Mouse (Mus musculus) lung, embryonic 16.5 days (tissue): ENCODE data around the gene Bcar1. TPM values are rescaled to one million over a fixed set of nuclear protein-coding genes. Genes with fewer than 3 reads are reported as not detected.
A peak's percentile ranks its signal among the peaks of the same experiment; 100 is the strongest.

ENCODE experiments used
- ATAC-seq: fragments of 200-750 bp; cut with Nextera tagmentation; 2 replicates; pipeline ENCODE4 v1.8.0; 2017; ENCODE audit warnings: low read depth, mild to moderate bottlenecking, moderate library complexity
- H3K27ac ChIP-seq: fragments of 300-500 bp; sonication (generic); 2 replicates; pipeline ENCODE4 v1.5.1; 2014; ENCODE audit warnings: mild to moderate bottlenecking, control low read depth, low read length
- H3K27me3 ChIP-seq: fragments of 300-500 bp; sonication (generic); 2 replicates; pipeline ENCODE4 v1.6.1; 2014; ENCODE audit warnings: low read depth, low read length, mixed read lengths; ENCODE audit not compliant: control insufficient read depth, insufficient read depth
- H3K36me3 ChIP-seq: fragments of 300-500 bp; sonication (generic); 2 replicates; pipeline ENCODE4 v1.6.1; 2014; ENCODE audit warnings: low read length; ENCODE audit not compliant: control insufficient read depth, insufficient read depth
- H3K4me1 ChIP-seq: fragments of 300-500 bp; sonication (generic); replicated peaks from 2 replicates; pipeline ENCODE4 v1.6.1; 2014; ENCODE audit warnings: low read length, mixed read lengths; ENCODE audit not compliant: control insufficient read depth, insufficient read depth
- H3K4me2 ChIP-seq: fragments of 300-500 bp; sonication (generic); 2 replicates; pipeline ENCODE4 v1.6.1; 2014; ENCODE audit warnings: low read depth, low read length, control low read depth
- H3K4me3 ChIP-seq: fragments of 300-500 bp; sonication (generic); 2 replicates; pipeline ENCODE4 v1.5.1; 2014; ENCODE audit warnings: mild to moderate bottlenecking, low read length, control low read depth
- H3K9ac ChIP-seq: fragments of 300-500 bp; sonication (generic); 2 replicates; pipeline ENCODE4 v1.6.1; 2014; ENCODE audit warnings: low read length, control low read depth
- H3K9me3 ChIP-seq: fragments of 300-500 bp; sonication (generic); 2 replicates; pipeline ENCODE4 v1.6.1; 2016; ENCODE audit warnings: low read length; ENCODE audit not compliant: control insufficient read depth
- WGBS: fragments of 180-500 bp; shearing (Covaris S2); extraction: QIAGEN DNeasy Blood & Tissue Kit; methylation state at CpG from one replicate; pipeline ENCODE4 v1.1.7; 2014; 5-methylcytosine and 5-hydroxymethylcytosine counted together
- polyA plus RNA-seq: library from polyadenylated mRNA; unstranded; fragments of >200 nt; fragmentation: Nextera tagmentation; extraction: Ambion mirVana; gene quantifications from 2 replicates; pipeline ENCODE4 v1.2.1, GENCODE M21; 2015

Bcar1 gene
- polyA plus RNA-seq, 1 experiment from 2014 or later, result 52.1 TPM

DNA sequence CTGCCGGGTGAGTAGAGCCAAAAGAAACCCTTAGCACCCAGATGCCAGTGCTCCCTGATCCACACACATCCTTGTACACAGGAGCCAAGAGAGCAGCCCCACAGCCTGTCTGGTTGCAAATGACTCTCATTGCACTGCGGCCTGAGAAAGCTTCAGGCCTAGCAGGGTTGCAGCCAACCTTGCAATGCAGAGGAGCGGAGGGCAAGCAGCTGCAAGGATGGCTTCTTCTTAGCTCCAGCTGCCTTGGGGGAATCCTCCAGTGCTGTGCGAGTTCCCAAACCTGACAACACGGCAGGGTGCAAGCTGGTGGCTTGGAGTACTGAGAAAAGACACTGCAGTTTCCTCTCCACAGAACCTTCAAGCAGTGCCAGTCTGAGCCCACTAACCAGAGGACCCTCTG lies 15.1 kb downstream of the Bcar1 start:
- Histone ChIP-seq H3K27ac (no peak overlapping the region), H3K36me3 (no peaks in the 10 kb centered on the region), H3K27me3 (no peaks in the 10 kb centered on the region), H3K9me3 (no peaks in the 10 kb centered on the region), H3K9ac (0 out of 2 replicates have a peak overlapping the region, but pooled peaks have one; percentile 14), H3K4me2 (no peak overlapping the region), H3K4me1 (peaks cover 63% of the 10 kb centered on the region), H3K4me3 (no peak overlapping the region)
- WGBS, result 77% methylated on average over 5 of the region's 5 CpGs
- no peak for ATAC-seq

DNA sequence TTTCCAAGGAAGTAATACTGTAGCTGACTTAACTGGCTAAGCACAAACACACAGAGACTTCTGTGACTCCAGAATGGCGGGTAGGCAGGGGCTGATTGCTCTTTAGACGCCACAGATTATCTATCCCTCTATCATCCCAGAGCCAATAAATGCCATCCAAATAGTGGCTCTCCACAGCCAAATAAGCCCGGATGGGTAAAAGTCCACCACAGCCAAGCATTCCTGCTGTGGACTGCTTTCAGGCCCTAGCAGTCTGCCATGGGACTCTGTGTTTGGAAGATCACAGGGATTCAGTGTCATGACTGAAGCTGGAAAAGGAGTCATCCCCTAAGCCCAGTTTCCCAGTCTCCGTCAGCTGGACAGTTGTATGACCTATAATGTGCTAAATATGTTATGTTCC lies 16.1 kb downstream of the Bcar1 start:
- Histone ChIP-seq H3K36me3 (no peaks in the 10 kb centered on the region), H3K9ac (no peak overlapping the region), H3K27me3 (no peaks in the 10 kb centered on the region), H3K9me3 (no peaks in the 10 kb centered on the region), H3K4me2 (no peak overlapping the region), H3K4me3 (no peak overlapping the region), H3K27ac (0 out of 2 replicates have a peak overlapping the region, but pooled peaks have one; percentile 54), H3K4me1 (peaks cover 54% of the 10 kb centered on the region)
- WGBS, result 82% methylated on average over 4 of the region's 4 CpGs
- ATAC-seq, result no peak

DNA sequence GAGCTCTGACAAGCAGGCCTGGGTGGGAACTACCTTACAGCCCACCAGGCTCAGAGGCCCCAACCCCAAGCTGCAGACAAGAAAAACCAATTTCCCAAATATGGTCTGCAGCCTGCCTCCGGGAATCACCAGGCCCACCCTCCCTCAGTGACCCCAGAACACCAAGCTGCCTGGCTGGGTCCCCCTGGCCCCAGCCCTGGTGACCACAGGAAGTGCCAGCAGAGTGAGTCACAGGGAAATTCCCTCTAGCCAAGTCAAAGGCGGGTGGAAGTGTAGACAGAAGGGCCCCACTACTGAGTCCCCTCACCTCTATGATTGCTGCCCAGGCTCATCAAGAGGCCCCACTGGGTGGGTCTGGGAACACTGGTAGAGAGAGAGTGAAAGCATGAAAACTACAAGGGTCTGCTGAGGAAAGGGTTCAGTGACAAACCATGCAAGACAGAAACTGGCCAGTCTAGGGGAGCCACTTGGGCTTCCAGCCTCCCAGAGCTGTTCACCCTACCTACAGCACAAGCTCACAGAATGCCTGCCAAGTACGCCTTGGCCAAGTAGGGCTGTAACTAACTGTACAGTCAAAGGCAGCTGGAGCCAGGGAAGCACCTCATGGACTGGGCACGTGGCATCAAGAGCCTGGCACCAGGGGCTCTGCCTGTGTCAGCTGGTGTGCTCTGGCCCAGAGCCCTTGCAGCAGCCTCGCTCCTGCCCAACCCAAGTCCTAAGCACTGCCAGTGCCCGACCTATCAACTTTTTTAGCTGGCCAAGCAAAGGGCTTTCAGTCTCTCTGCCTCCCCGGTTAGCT lies 17.3 kb downstream of the Bcar1 start:
- no peak overlapping the region for H3K4me2 ChIP-seq
- H3K9ac ChIP-seq, result peak overlapping the region; percentile 14; the same call in 1 of the 2 replicates
- WGBS, result 41% methylated on average over 7 of the region's 7 CpGs
- peaks cover 49% of the 10 kb centered on the region for H3K4me1 ChIP-seq
- ATAC-seq, result peak; percentile 67
- no peaks in the 10 kb centered on the region for H3K36me3 ChIP-seq
- H3K27me3 ChIP-seq, result no peaks in the 10 kb centered on the region
- H3K9me3 ChIP-seq, result no peaks in the 10 kb centered on the region
- no peak overlapping the region for H3K4me3 ChIP-seq
- H3K27ac ChIP-seq, result peak overlapping the region; percentile 54

DNA sequence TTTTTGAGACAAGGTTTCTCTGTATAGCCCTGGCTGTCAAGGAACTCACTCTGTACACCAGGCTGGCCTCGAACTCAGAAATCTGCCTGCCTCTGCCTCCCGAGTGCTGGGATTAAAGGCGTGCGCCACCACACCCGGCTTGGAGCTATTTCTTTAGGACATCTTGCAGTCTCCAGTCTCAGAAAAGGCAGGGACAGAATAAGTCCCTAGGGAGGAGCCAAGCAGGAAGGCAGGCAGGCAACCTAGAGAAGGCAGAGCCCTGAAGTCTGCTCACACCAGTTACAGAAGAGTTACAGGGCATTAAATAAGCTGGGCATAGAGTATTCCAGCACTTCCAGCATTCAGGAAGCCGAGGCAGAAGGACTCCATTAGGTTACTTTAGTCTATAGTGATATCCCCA lies 18.3 kb downstream of the Bcar1 start:
- H3K27me3 ChIP-seq, result no peaks in the 10 kb centered on the region
- no peak overlapping the region for H3K9ac ChIP-seq
- 89% methylated on average over 6 of the region's 6 CpGs for whole genome bisulfite sequencing
- ATAC-seq, result no peak
- H3K4me3 ChIP-seq, result no peak overlapping the region
- peaks cover 40% of the 10 kb centered on the region for H3K4me1 ChIP-seq
- H3K36me3 ChIP-seq, result peaks cover 7% of the 10 kb centered on the region
- H3K9me3 ChIP-seq, result no peaks in the 10 kb centered on the region
- H3K27ac ChIP-seq, result no peak overlapping the region
- no peak overlapping the region for H3K4me2 ChIP-seq

DNA sequence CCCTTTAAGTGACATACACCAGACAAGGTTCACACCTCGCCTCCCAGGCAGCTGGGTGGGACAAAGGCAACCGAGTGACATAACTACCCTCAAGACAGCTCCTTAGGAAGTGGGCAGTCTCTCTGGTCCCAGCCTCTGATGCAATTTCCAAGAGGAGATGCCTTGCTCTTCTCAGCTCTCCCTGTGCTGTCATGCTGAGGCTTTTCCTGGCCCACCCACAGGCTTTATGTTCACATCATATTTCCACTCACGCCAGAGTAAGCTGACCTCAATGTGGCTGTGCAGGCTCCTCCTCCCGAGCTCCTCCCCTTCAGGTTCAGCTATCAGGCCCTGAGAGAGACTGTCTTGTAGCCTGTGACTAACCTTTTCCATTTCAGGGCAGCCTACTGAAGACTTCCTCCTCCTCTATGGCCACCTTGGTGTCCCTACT lies 23.5 kb downstream of the Bcar1 start:
- peak; percentile 61 for ATAC-seq
- H3K9ac ChIP-seq, result no peak overlapping the region; the same call in 1 of the 2 replicates
- no peaks in the 10 kb centered on the region for H3K27me3 ChIP-seq
- peaks cover 27% of the 10 kb centered on the region for H3K4me1 ChIP-seq
- H3K36me3 ChIP-seq, result peaks cover 19% of the 10 kb centered on the region
- peak overlapping the region; percentile 33; the same call in 1 of the 2 replicates for H3K27ac ChIP-seq
- H3K4me2 ChIP-seq, result no peak overlapping the region
- no peaks in the 10 kb centered on the region for H3K9me3 ChIP-seq
- 38% methylated on average over 4 of the region's 4 CpGs for WGBS
- H3K4me3 ChIP-seq, result no peak overlapping the region

DNA sequence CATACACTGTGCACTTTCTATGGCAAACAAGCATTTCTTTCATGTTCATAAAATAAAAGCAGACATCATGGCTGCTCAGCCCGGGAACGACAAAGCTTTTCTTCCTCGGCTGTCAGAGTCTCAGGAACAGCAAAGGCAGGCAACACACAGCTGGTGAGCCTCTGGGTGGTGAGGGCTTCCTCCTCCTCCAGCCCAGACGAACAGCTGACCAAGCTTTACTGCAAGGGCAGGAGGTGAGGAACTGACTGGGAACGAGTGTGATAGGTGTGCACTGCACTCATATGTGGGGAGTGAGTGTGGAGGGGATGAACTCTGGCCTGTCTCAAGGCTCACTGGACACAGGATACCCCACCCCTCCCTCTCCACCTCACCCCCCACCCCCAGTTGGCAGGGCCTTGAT lies 24.7 kb downstream of the Bcar1 start:
- Histone ChIP-seq H3K36me3 (peaks cover 29% of the 10 kb centered on the region), H3K4me1 (peaks cover 27% of the 10 kb centered on the region), H3K27ac (peak overlapping the region; percentile 21; the same call in 1 of the 2 replicates), H3K4me3 (no peak overlapping the region), H3K9ac (no peak overlapping the region), H3K27me3 (no peaks in the 10 kb centered on the region), H3K9me3 (no peaks in the 10 kb centered on the region), H3K4me2 (no peak overlapping the region)
- WGBS, result 55% methylated on average over 5 of the region's 5 CpGs
- no peak for ATAC-seq

DNA sequence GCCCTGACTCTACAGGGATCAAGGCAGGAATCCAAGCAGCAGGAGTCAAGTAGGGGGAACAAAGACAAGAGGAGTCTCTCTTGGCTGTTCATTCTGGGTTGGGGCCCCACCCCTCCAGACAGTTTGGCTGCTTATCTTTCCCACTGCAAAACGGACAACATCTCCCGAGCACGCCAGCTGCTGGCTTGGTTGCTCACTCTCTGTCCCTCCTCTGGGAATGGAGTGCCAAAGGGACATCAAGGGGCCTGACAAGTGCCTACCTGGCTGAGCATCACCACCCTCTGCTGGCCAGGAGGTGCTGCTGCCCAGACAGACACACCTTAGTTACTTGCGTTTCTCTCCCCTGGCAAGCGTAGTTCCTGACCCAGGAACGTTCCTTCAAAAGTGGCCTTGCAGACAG lies 25.7 kb downstream of the Bcar1 start:
- Histone ChIP-seq H3K9me3 (no peaks in the 10 kb centered on the region), H3K9ac (no peak overlapping the region), H3K27ac (peak overlapping the region; percentile 91), H3K4me2 (no peak overlapping the region), H3K27me3 (no peaks in the 10 kb centered on the region), H3K36me3 (peaks cover 39% of the 10 kb centered on the region), H3K4me1 (peaks cover 27% of the 10 kb centered on the region), H3K4me3 (no peak overlapping the region)
- WGBS, result 37% methylated on average over 6 of the region's 6 CpGs
- peak; percentile 18; the same call in 1 of the 2 replicates for ATAC-seq

DNA sequence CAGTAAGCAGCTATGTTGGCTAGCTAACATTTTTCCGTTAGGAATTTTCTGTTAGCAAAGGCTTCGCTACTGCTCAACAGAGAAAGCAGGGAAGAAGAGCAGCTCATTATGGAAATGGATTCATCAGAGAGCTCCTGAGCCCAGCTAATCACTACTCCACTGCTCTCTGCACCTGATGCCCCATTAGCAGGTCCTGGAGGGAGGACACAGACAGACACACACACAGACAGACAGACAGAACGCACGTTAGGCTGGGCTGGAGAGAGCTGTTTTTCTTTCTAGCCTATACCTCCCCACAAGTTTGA lies 26.2 kb downstream of the Bcar1 start:
- no peak for ATAC-seq
- peaks cover 27% of the 10 kb centered on the region for H3K4me1 ChIP-seq
- peaks cover 41% of the 10 kb centered on the region for H3K36me3 ChIP-seq
- no peak overlapping the region for H3K4me2 ChIP-seq
- no peak overlapping the region for H3K4me3 ChIP-seq
- peak overlapping the region; percentile 91 for H3K27ac ChIP-seq
- WGBS, result 70% methylated on average over 4 of the region's 4 CpGs
- peak overlapping the region; percentile 52; the same call in 1 of the 2 replicates for H3K9ac ChIP-seq
- no peaks in the 10 kb centered on the region for H3K27me3 ChIP-seq
- no peaks in the 10 kb centered on the region for H3K9me3 ChIP-seq

DNA sequence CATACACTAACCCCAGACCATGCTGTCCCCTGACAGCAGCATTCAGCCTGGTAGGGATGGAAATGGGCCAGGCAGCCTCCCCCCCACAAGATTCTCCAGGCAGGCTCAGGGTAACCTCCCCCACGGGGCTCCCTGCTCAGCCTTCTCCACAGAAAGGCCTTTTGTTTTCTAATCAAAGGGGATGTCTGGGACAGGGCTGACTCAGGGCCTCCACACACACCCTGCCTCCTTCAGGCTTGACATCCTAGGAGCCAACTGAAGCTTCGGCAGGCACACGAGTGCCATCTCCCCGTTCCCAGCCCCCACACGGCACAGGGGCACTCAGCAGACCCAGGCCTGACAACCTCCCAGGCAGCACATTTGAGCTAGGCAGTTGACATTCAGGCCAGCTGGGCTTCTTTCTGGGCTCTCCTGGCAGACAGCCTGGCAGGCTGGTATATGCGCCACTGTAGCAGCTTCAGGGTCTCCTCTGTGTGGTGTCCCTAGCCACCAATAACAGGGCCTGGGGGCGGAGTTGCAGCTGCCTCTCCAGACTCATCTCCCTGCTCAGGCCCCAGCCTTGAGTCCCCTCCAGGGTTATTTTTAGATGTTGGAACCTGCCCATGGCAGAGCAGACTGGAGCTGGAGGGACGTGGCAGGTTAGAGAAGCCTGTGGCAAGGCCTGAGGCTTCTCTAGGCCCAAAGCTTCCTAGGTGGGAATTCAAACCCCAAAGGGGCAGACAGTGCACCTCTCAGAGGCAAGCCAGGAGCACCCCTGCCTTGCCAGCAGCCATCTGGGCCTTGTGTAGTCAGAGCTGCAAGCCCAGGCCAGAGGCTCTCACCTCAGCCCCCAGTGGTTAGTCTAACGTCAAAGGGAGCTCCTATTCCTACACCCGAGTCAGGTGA lies 26.8 kb downstream of the Bcar1 start:
- H3K9me3 ChIP-seq, result no peaks in the 10 kb centered on the region
- H3K4me2 ChIP-seq, result peak overlapping the region; percentile 16; the same call in 1 of the 2 replicates
- no peak overlapping the region for H3K4me3 ChIP-seq
- no peaks in the 10 kb centered on the region for H3K27me3 ChIP-seq
- peak; percentile 81 for ATAC-seq
- H3K36me3 ChIP-seq, result peaks cover 41% of the 10 kb centered on the region
- peak overlapping the region; percentile 91 for H3K27ac ChIP-seq
- peaks cover 27% of the 10 kb centered on the region for H3K4me1 ChIP-seq
- H3K9ac ChIP-seq, result peak overlapping the region; percentile 52
- WGBS, result 35% methylated on average over 10 of the region's 10 CpGs
